Mouse (Mus musculus) layer of hippocampus, adult 9-10 months (tissue): ENCODE data around the gene G3bp1.

Experiments used
- DNase-seq: peaks from one replicate; pipeline ENCODE4 v3.0.0; 2022; ENCODE audit warnings: low spot score

G3bp1 gene

GRCm38 (mm10) chr11:55469048-55469843 is at the start of gene G3bp1:
Gene G3bp1, plus strand, starts transcription at chr11:55469685.
- peak; percentile 100 for DNase-seq

GRCm38 (mm10) chr11:55422978-55423377 is 46.5 kb upstream of the G3bp1 start, which contains the start of gene Sparc:
Gene Sparc, minus strand, starts transcription at chr11:55423183.
- no peak for DNase-seq

DNA sequence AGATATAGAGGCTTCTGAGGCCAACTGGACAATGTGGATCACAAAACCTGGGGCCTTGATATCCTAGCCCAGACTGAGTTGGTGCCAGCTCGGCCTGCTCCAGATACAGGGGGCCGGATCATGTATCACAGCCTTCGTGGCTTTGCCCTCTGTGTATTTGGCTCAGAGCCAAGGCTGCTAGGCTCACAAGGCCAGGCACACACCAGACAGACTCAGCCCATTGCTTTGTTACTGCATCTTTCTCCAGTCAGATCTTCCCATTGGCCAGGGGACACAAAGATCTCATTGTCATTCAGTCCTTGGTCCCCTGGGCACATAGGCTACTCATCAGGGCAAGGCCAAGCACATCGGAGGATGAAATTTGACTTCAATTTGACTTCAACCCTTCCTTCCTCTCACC is 45.7 kb upstream of the G3bp1 start:
- DNase-seq, result no peak

DNA sequence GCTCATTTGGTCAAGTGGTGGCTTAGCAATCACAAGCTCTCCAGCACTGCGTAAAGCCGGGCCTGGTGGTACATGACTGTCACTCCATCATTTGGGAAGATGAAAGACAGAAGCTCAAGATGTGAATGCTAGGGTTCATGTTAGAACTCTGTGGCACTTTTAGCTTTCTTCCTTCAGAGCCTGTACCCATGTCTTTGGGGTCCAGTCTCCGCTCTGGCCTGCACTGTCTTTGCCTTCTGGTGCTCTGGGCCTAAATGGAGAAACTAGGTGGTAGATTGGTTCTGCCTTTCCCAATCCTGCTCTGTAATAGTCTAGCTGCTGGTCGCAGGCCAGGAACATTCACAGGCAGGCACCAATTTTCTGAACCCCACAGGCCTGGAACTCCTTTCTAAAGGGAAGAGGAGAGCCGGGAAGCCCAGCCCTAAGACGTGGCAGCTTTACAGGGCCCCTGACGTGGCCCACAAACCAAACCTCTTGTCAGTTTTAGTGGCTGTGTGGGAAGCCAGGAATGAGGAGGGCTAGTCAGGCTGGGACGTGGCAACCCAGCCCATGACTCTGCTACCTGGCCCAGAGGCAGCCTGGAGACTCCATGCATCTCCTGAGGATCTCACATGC is 44.6 kb upstream of the G3bp1 start:
- no peak for DNase-seq

DNA sequence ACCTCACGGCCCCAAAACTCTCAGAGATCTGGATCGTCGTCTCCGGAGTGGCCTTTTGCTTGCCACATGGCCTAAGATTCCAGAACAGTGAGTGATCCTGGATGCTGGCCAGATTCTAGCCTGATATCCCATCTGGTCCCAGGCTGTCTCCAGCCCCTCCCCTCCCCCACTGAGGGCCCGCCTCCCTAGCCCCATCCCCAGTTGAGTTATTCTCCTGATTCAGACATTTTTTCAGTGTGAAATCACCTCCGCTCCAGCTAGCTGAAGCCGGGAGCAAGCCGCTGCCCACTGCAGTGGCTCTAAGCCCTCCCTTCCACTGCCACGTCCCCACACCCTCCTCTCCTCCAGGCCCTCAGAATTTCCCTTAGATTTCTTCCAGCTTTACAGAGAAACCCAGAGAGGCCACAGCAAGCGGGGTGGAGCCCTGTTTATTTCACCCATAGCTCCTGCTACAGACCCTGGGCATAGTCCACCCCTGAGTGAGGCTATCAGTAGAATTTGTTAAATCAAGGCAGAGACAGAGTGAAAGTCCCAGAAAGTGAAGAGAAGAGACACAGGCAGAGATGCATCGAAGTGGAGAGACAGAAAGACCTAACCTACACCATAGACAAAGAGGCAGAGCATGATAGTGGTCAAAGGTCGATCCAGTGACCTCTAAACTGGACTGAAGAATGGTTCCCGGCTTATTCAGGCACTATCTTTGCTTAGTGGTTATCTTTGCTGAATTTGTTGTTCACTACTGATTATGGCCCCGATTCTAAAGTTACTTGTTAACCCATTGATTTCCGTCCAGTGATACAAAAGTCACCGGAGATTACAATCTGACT is 41.1 kb upstream of the G3bp1 start:
- DNase-seq, result no peak

DNA sequence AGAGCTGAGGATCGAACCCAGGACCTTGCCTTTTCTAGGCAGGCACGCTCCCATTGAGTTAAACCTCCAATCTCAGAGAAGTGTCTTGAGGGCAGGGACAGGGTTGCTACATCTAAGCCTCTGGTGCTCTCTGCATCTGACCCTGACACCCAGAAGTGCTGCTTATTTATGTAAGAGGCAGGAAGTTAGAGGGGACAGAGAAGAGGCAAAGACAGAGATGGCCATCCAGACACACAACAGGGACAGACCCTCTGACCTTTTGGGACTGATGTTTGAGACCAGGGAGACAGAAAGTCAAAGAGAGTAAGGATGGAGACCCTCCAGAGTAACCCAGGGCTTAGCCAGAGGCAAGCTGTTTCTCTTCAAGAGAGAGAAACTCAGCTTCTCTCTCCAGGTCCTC is 39.5 kb upstream of the G3bp1 start:
- DNase-seq, result no peak

- DNase-seq, result no peak
Measured at GRCm38 (mm10) chr11:55432981-55433380, 36.5 kb upstream of the G3bp1 start.

DNA sequence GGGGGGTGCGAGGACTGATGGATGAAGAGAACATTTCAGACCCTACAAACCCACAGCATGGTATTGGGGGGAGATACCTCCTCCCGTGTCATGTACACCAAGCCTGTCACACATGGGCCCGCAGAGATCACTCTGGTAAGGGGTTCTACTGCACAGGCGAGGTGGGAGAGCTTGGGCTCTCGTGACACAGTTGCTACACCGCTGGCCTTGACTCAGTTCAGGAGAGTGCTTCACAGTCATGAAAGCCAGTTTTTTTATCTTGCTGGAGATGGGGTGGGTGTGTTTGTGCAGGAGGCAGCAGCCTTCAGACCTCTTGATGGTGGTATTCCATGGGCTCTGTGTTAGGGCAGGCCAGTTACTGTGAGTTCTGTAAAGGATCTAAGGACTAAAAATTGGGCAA is 33.4 kb upstream of the G3bp1 start:
- DNase-seq, result no peak

GRCm38 (mm10) chr11:55438031-55438430 is 31.5 kb upstream of the G3bp1 start:
- no peak for DNase-seq

DNA sequence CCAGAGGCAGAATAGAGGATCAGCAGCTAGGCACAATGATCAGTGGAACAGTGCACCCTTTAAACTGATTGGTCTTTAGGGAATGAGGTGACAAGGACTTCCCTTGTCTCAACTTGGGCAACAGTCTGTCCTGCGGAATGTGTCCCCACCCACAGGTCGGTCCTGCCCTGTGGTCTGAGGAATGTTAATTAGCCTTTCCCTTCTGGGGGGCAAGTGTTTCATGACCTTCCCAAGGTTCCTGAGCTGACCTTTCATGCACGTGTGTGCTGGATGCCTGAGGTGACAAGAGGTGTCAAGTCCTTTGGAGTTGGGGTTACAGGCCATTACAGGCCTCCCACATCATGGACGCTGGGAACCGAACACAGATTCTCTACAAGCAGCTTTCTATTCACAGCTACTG is 29.8 kb upstream of the G3bp1 start:
- DNase-seq, result no peak

DNA sequence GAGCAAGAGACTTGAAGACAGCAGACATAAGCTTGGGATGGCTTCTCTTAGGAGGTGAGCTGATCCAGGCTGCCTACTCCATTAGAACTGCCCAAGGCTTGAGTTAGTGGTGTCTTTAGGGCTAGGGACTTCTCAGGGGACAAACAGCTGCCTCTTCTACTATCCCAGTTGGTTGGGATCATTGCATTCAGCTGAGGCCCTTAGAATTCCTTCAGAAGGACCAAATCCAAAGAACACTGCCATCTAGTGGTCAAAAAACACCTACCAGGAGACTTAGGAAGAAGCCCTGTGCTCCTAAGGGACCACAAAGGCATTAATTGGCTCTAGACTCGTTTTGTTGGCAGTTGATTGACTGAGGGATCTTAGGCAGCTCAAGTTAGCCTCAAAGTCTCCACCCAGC is 24.7 kb upstream of the G3bp1 start:
- DNase-seq, result peak; percentile 74

DNA sequence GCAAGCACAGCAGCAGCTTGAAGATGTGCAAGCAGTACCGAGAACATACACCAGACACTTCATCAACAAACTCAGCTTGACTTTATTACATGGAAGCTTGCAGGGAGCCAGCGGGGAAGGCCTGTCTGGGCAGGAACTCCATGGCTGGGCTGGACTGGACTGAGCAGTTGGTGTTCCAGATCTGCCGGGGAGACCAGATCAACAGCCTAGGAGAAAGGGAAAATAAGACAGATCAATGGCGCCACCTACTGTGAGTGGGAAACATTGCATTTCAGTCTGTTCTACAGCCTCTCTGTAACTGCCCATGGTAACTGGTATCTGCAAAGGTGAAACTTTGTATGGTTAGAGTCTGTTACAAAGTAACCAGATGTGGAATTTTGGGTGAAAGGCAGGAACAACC is 22.9 kb upstream of the G3bp1 start:
- peak; percentile 63 for DNase-seq

- no peak for DNase-seq
Measured at GRCm38 (mm10) chr11:55449531-55449930, 20.0 kb upstream of the G3bp1 start.

- no peak for DNase-seq
Measured at GRCm38 (mm10) chr11:55450311-55450710, 19.2 kb upstream of the G3bp1 start.

GRCm38 (mm10) chr11:55453640-55454039 is 15.8 kb upstream of the G3bp1 start:
- DNase-seq, result no peak

DNA sequence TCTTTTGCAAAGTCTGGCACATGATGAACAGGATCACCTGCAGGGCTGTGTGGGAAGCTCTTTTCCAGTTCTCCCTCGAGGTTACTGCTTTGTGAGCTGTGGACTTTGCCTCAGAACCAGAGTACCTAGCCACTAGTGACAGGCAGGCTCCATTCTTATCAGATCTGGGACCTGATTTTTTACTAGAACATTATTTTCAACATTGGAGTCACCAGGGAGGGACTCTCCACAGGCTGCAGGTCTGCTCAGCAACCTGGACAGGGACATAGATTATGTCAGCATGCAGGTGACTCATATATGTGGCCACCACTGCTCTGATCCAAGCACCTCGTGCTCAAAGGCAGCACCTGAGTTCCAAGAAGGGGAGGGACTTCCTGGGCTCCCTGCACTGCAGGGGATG is 14.3 kb upstream of the G3bp1 start:
- no peak for DNase-seq

DNA sequence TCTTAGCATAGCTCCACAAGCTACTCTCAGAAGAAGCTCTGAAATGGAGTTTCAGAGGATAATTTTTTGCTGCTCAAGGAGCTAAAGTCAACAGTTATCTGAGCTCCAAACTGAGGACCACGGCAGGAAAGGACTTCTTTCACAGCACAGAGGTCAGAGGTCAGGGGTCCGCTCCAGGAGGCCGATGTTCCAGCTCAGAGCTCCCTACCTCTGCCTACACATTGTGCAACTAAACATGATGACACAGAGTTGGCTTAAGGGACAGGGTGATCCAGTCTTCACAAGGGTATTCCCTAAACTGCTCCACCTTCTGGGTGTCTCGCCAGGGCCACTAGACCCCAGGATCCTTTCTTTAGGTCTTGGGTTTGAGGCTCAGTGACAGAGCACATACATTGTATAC is 11.0 kb upstream of the G3bp1 start:
- no peak for DNase-seq

GRCm38 (mm10) chr11:55459850-55460558 is 9.5 kb upstream of the G3bp1 start:
- no peak for DNase-seq

DNA sequence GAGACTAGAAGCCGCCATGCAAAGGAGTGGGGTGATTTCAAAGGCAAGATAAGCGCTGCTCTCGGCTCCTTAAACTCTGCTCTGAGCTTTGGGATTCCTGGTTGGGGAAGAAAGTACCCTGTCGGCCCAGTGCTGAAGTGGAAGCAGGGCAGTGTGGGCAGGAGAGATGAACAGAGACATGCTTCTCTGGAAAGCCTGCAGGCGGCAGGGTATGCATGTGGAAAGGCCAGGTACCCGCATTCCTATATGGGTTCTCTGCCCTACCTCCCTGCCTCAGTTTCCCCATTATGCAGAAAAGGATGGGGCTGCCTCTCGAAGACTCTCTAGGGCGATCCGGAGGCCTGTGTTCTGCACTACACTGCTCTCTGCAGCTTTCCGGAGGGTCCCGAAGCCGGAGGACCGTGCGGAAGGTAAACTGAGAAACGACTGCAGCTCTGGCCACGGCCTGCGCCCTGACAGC is 8.9 kb upstream of the G3bp1 start:
- no peak for DNase-seq

DNA sequence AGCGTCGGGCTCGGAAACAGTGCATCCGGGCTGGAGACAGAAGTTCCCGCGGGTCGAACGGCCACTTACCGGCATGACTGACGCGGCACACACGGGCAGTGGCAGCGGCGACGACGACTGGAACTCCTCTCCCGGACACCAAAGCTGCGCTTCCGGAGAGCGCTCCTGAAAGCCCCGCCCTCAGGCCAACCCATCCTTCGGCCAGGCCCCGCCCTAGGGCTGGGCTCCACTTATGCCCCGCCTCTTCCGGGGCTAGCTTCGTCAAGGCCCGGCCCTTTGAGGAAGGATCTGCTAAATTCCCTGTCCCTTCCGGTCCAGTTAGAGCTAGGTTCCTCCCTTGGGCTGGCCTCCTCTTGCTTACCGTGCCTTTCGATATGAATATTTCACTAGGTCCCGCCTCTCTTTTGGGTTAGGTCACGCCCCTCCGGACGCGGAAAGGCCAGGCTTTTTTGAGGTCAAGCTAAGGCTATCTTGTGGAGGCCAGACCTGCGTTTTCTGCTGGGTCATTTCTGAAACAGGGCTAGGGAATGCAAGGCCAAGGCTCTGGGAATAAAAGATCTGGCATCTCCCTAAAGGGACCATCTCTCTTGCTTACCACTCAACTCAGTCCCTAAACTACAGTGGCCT is 8.4 kb upstream of the G3bp1 start, which contains the start of gene Atox1:
Atox1 (minus strand) TSS at position 221 of the 627 bp plus-strand sequence.
- DNase-seq, result peak; percentile 75

- no peak for DNase-seq
Measured at GRCm38 (mm10) chr11:55462149-55462548, 7.3 kb upstream of the G3bp1 start.

GRCm38 (mm10) chr11:55464707-55465106 is 4.8 kb upstream of the G3bp1 start:
- DNase-seq, result no peak
